Mouse (Mus musculus) hindbrain, postnatal 0 days (tissue): Measurements from ENCODE around the gene Pld1. TPM values are rescaled to one million over a fixed set of nuclear protein-coding genes. Genes with fewer than 3 reads are reported as not detected.

ENCODE experiments used
- ATAC-seq: fragments of 200-750 bp; cut with Nextera tagmentation; 2 replicates; pipeline ENCODE4 v1.8.0; 2017; ENCODE audit warnings: mild to moderate bottlenecking, moderate TSS enrichment, moderate library complexity
- DNase-seq: peaks from one replicate; pipeline ENCODE4 v3.0.0-alpha.2; 2015; ENCODE audit warnings: low spot score
- H3K27ac ChIP-seq: fragments of 300-500 bp; sonication (generic); 2 replicates; pipeline ENCODE4 v1.5.1; 2014; ENCODE audit warnings: mild to moderate bottlenecking
- H3K27me3 ChIP-seq: fragments of 300-500 bp; sonication (generic); 2 replicates; pipeline ENCODE4 v1.6.1; 2014; ENCODE audit warnings: low read length, mixed read lengths; ENCODE audit not compliant: insufficient read depth
- H3K36me3 ChIP-seq: fragments of 300-500 bp; sonication (generic); 2 replicates; pipeline ENCODE4 v1.6.1; 2014; ENCODE audit warnings: low read length, mixed read lengths; ENCODE audit not compliant: insufficient read depth
- H3K4me1 ChIP-seq: fragments of 300-500 bp; sonication (generic); 2 replicates; pipeline ENCODE4 v1.6.1; 2014; ENCODE audit warnings: antibody characterized with exemption, low read length, mixed read lengths; ENCODE audit not compliant: insufficient read depth
- H3K4me2 ChIP-seq: fragments of 300-500 bp; sonication (generic); 2 replicates; pipeline ENCODE4 v1.6.1; 2014; ENCODE audit warnings: low read depth, mild to moderate bottlenecking, low read length, moderate library complexity, mixed read lengths
- H3K4me3 ChIP-seq: fragments of 300-500 bp; sonication (generic); 2 replicates; pipeline ENCODE4 v1.5.1; 2014; ENCODE audit warnings: low read length
- H3K9ac ChIP-seq: fragments of 300-500 bp; sonication (generic); replicated peaks from 2 replicates; pipeline ENCODE4 v1.6.1; 2014; ENCODE audit warnings: mild to moderate bottlenecking, low read length, moderate library complexity, mixed read lengths
- H3K9me3 ChIP-seq: fragments of 300-500 bp; sonication (generic); 2 replicates; pipeline ENCODE4 v1.6.1; 2016; ENCODE audit warnings: low read length, mixed read lengths
- CTCF ChIP-seq: IDR thresholded peaks from 2 replicates; pipeline ENCODE4 v1.5.1; 2016; ENCODE audit warnings: antibody characterized with exemption, control low read depth, low read depth
- WGBS: fragments of 180-500 bp; shearing (Covaris S2); extraction: QIAGEN DNeasy Blood & Tissue Kit; methylation state at CpG from one replicate; pipeline ENCODE4 v1.1.7; 2014; 5-methylcytosine and 5-hydroxymethylcytosine counted together
- polyA plus RNA-seq: library from polyadenylated mRNA; unstranded; fragments of >200 nt; fragmentation: Nextera tagmentation; extraction: Ambion mirVana; gene quantifications from 2 replicates; pipeline ENCODE4 v1.2.1, GENCODE M21; 2015
- total RNA-seq: library from RNA; depleted of rRNA; stranded (reverse); fragments of >200 nt; gene quantifications from 2 replicates; pipeline ENCODE4 v1.2.3, GENCODE M21; 2014

Pld1 gene
- total and polyA plus RNA-seq, 2 experiments from 2014 or later: 3.9 to 10.7 TPM

- no peaks in the 10 kb centered on the region for H3K36me3 ChIP-seq
- H3K27ac ChIP-seq: no peak overlapping the region
- no peak overlapping the region for H3K4me3 ChIP-seq
- H3K9me3 ChIP-seq: no peaks in the 10 kb centered on the region
- H3K4me1 ChIP-seq: no peaks in the 10 kb centered on the region
- WGBS: 93% methylated on average over 10 of the region's 10 CpGs
- H3K27me3 ChIP-seq: no peaks in the 10 kb centered on the region
- ATAC-seq: no peak
- no peak overlapping the region for H3K9ac ChIP-seq
- no peak for TF ChIP-seq CTCF
- H3K4me2 ChIP-seq: no peak overlapping the region
- no peak for DNase-seq
Observed at GRCm38 (mm10) chr3:28028456-28028855, 90.0 kb downstream of the Pld1 start.

GRCm38 (mm10) chr3:28030860-28031259, 92.4 kb downstream of the Pld1 start:
- ATAC-seq (no peak), DNase-seq (no peak)
- Histone ChIP-seq H3K36me3 (no peaks in the 10 kb centered on the region), H3K4me2 (no peak overlapping the region), H3K27ac (no peak overlapping the region), H3K9ac (no peak overlapping the region), H3K9me3 (no peaks in the 10 kb centered on the region), H3K27me3 (no peaks in the 10 kb centered on the region), H3K4me3 (no peak overlapping the region), H3K4me1 (no peaks in the 10 kb centered on the region)
- no peak for TF ChIP-seq CTCF
- 91% methylated on average over 5 of the region's 5 CpGs for WGBS

- Histone ChIP-seq H3K4me2 (no peak overlapping the region), H3K27me3 (no peaks in the 10 kb centered on the region), H3K9me3 (no peaks in the 10 kb centered on the region), H3K27ac (peak overlapping the region; percentile 41; the same call in 1 of the 2 replicates), H3K4me1 (no peaks in the 10 kb centered on the region), H3K9ac (no peak overlapping the region), H3K36me3 (no peaks in the 10 kb centered on the region), H3K4me3 (no peak overlapping the region)
- 58% methylated on average over 7 of the region's 7 CpGs for WGBS
- ATAC-seq (no peak), DNase-seq (no peak)
- TF ChIP-seq CTCF: no peak
Observed at GRCm38 (mm10) chr3:28031643-28032243, 93.2 kb downstream of the Pld1 start.

- no peaks in the 10 kb centered on the region for H3K9me3 ChIP-seq
- TF ChIP-seq CTCF: no peak
- H3K9ac ChIP-seq: no peak overlapping the region
- no peaks in the 10 kb centered on the region for H3K27me3 ChIP-seq
- WGBS: 88% methylated on average over 3 of the region's 3 CpGs
- H3K4me3 ChIP-seq: no peak overlapping the region
- H3K4me2 ChIP-seq: no peak overlapping the region
- no peaks in the 10 kb centered on the region for H3K36me3 ChIP-seq
- DNase-seq (no peak), ATAC-seq (no peak)
- no peak overlapping the region for H3K27ac ChIP-seq
- H3K4me1 ChIP-seq: no peaks in the 10 kb centered on the region
Observed at GRCm38 (mm10) chr3:28033898-28034297, 95.4 kb downstream of the Pld1 start.

GRCm38 (mm10) chr3:28034707-28035333, 96.3 kb downstream of the Pld1 start:
- TF ChIP-seq CTCF: no peak
- ATAC-seq (peak; percentile 29; the same call in 1 of the 2 replicates), DNase-seq (peak; percentile 39)
- Histone ChIP-seq H3K36me3 (no peaks in the 10 kb centered on the region), H3K9me3 (no peaks in the 10 kb centered on the region), H3K9ac (no peak overlapping the region), H3K27ac (no peak overlapping the region), H3K4me1 (no peaks in the 10 kb centered on the region), H3K4me2 (no peak overlapping the region), H3K27me3 (no peaks in the 10 kb centered on the region), H3K4me3 (no peak overlapping the region)
- 62% methylated on average over 5 of the region's 5 CpGs for WGBS

GRCm38 (mm10) chr3:28037320-28037932, 98.9 kb downstream of the Pld1 start:
- DNase-seq (no peak), ATAC-seq (no peak)
- no peaks in the 10 kb centered on the region for H3K9me3 ChIP-seq
- H3K4me3 ChIP-seq: no peak overlapping the region
- WGBS: 54% methylated on average over 8 of the region's 8 CpGs
- no peaks in the 10 kb centered on the region for H3K36me3 ChIP-seq
- TF ChIP-seq CTCF: no peak
- H3K4me1 ChIP-seq: no peaks in the 10 kb centered on the region
- no peaks in the 10 kb centered on the region for H3K27me3 ChIP-seq
- no peak overlapping the region for H3K4me2 ChIP-seq
- no peak overlapping the region for H3K27ac ChIP-seq
- H3K9ac ChIP-seq: no peak overlapping the region

GRCm38 (mm10) chr3:28038106-28038505, 99.6 kb downstream of the Pld1 start:
- H3K36me3 ChIP-seq: no peaks in the 10 kb centered on the region
- no peaks in the 10 kb centered on the region for H3K4me1 ChIP-seq
- no peak for DNase-seq
- H3K27me3 ChIP-seq: no peaks in the 10 kb centered on the region
- ATAC-seq: no peak
- 34% methylated on average over 2 of the region's 2 CpGs for WGBS
- no peak overlapping the region for H3K4me2 ChIP-seq
- no peak overlapping the region for H3K9ac ChIP-seq
- no peaks in the 10 kb centered on the region for H3K9me3 ChIP-seq
- TF ChIP-seq CTCF: no peak
- no peak overlapping the region for H3K27ac ChIP-seq
- H3K4me3 ChIP-seq: no peak overlapping the region
